Mouse (Mus musculus) B cell, adult 2 months (primary cell): Measurements from ENCODE around the gene Cbr4.

Experiments
- DNase-seq, 2 experiments: peaks; one replicate each; pipeline ENCODE4 v3.0.0; 2022

Cbr4 gene

DNA sequence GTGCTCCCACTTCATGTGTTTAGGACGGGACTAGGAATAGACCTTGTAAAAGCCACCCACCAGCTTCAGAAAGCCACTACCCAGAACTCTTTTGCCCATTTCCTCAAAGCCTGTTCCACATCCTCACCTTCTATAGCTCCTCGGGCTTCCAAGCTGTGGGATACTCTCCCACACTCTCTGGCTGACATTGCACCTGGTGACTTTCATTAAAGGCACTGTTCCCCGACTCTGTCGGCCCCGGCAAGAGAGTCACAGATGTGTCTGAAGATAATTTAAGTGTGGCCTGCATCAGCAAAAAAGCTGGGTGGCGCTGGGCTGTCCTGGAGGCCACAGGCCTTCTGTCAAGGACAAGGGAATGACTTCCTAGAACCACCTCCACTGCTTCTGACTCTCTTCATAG lies 64.7 kb downstream of the Cbr4 start:
- no peak for DNase-seq

GRCm38 (mm10) chr8:61552755-61553402 lies 65.3 kb downstream of the Cbr4 start:
- no peak for DNase-seq

GRCm38 (mm10) chr8:61555343-61555742 lies 67.8 kb downstream of the Cbr4 start:
- no peak for DNase-seq

GRCm38 (mm10) chr8:61556219-61556618 lies 68.7 kb downstream of the Cbr4 start:
- DNase-seq = no peak
